ENCODE assay signal across 21 mouse cellular contexts in genomic region chr17:65774439-65774838, GRCm38 (mm10). TPM values are rescaled to one million over a fixed set of nuclear protein-coding genes. Genes with fewer than 3 reads are reported as not detected.
A peak's percentile ranks its signal among the peaks of the same experiment; 100 is the strongest.
DNase-seq lines count a peak whose midpoint lies in the region; ATAC-seq and TF ChIP-seq lines count a peak whose summit lies in the region.
"Had no signal": no experiment of that assay in that cellular context is flagged by ENCODE, and none has a peak within 500 bp of the region (broad histone marks: within the 10 kb centered on the region; RNA-seq: fewer than 3 reads in every experiment).

No protein-coding gene starts in this region.

- no peaks in the 10 kb centered on the region for H3K27me3 ChIP-seq in kidney, postnatal 0 days (ENCODE audit: insufficient read depth, low read length)
- peaks cover 3% of the 10 kb centered on the region; the same call in 1 of the 2 replicates for H3K27me3 ChIP-seq in kidney, embryonic 14.5 days (ENCODE audit: control insufficient read depth, insufficient read depth, low read length)
- H3K27me3 ChIP-seq in myocyte (ENCODE audit: control insufficient read depth, insufficient read depth, insufficient read length) = no peaks in the 10 kb centered on the region
- H3K27me3 ChIP-seq: embryonic facial prominence, embryonic 13.5 days; heart, embryonic 15.5 days had no signal

- peaks cover 12% of the 10 kb centered on the region for H3K4me1 ChIP-seq in kidney, postnatal 0 days (replicated peaks; ENCODE audit: insufficient read depth, low read length)
- peaks cover 4% of the 10 kb centered on the region; the same call in 1 of the 2 replicates for H3K4me1 ChIP-seq in kidney, embryonic 14.5 days (ENCODE audit: control insufficient read depth, insufficient read depth, low read length)

- H3K9ac ChIP-seq in kidney, postnatal 0 days (ENCODE audit: low read depth, low read length) = no peak overlapping the region
- no peak overlapping the region for H3K9ac ChIP-seq in kidney, embryonic 14.5 days (ENCODE audit: low read depth, low read length)
- H3K9ac ChIP-seq: embryonic facial prominence, embryonic 13.5 days; forebrain, postnatal 0 days; heart, embryonic 15.5 days; lung, embryonic 14.5 days had no signal

- peak; percentile 53 for ATAC-seq in kidney, postnatal 0 days (replicated peaks; ENCODE audit: low FRiP score, low read depth)
- no peak for ATAC-seq in kidney, embryonic 14.5 days (ENCODE audit: low FRiP score, low TSS enrichment)
- ATAC-seq: CD4-positive, CD25-positive, alpha-beta regulatory T cell, adult 4 months; forebrain, postnatal 0 days had no signal

- no peak for TF ChIP-seq POLR2A in myocyte (IDR thresholded peaks at IDR 0.05; ENCODE audit: insufficient read length, low read depth)

- DNase-seq in kidney, postnatal 0 days (ENCODE audit: low spot score) = no peak
- DNase-seq in 3T3-L1 (ENCODE audit: low read depth, low spot score) = peak; percentile 41
- peak; percentile 23 for DNase-seq in adrenal gland, postnatal 14 days
- DNase-seq in frontal cortex, postnatal 10 days (ENCODE audit: low spot score in 2 of 2) = no peak
- no peak for DNase-seq in c-Kit-positive CD71-positive TER-119-positive erythroid progenitor cells, embryonic 14.5 days (ENCODE audit: low spot score)
- DNase-seq: forebrain, postnatal 0 days; heart, adult 2 months; layer of hippocampus, postnatal 36 days; lung, embryonic 14.5 days; midbrain, embryonic 14.5 days; retina, postnatal 1 day; right cerebral cortex, postnatal 4 days; thymus, postnatal 4 days had no signal

- H3K4me3 ChIP-seq in kidney, postnatal 0 days (replicated peaks; ENCODE audit: low read depth, low read length) = no peak overlapping the region
- no peak overlapping the region for H3K4me3 ChIP-seq in kidney, embryonic 14.5 days (ENCODE audit: low read length)
- no peak overlapping the region for H3K4me3 ChIP-seq in myocyte
- H3K4me3 ChIP-seq: embryonic facial prominence, embryonic 13.5 days; heart, adult 2 months; heart, embryonic 15.5 days; hindbrain, embryonic 10.5 days had no signal

- H3ac ChIP-seq in myocyte (ENCODE audit: control insufficient read depth, insufficient read length) = no peak overlapping the region

- no peak overlapping the region for H3K4me2 ChIP-seq in kidney, postnatal 0 days (ENCODE audit: low read length)
- no peak overlapping the region for H3K4me2 ChIP-seq in kidney, embryonic 14.5 days (replicated peaks; ENCODE audit: low read depth, low read length)
- H3K4me2 ChIP-seq in myocyte (ENCODE audit: low read depth) = peak overlapping the region; percentile 71
- H3K4me2 ChIP-seq: embryonic facial prominence, embryonic 13.5 days; heart, embryonic 15.5 days; lung, embryonic 14.5 days had no signal

- peaks cover 27% of the 10 kb centered on the region for H3K79me2 ChIP-seq in myocyte (ENCODE audit: control insufficient read depth, insufficient read depth)

- H3K9me3 ChIP-seq in kidney, postnatal 0 days (replicated peaks; ENCODE audit: low read length) = no peaks in the 10 kb centered on the region
- no peaks in the 10 kb centered on the region for H3K9me3 ChIP-seq in kidney, embryonic 14.5 days (ENCODE audit: control insufficient read depth, low read length)
- H3K9me3 ChIP-seq: embryonic facial prominence, embryonic 13.5 days; G1E; heart, embryonic 15.5 days; hindbrain, embryonic 10.5 days had no signal

- no peaks in the 10 kb centered on the region for H3K36me3 ChIP-seq in kidney, postnatal 0 days (ENCODE audit: insufficient read depth, low read length)
- H3K36me3 ChIP-seq in kidney, embryonic 14.5 days (ENCODE audit: control insufficient read depth, insufficient read depth, low read length) = no peaks in the 10 kb centered on the region
- H3K36me3 ChIP-seq in myocyte (ENCODE audit: control insufficient read depth, insufficient read depth) = no peaks in the 10 kb centered on the region
- H3K36me3 ChIP-seq: embryonic facial prominence, embryonic 13.5 days; G1E; heart, embryonic 15.5 days; hindbrain, embryonic 10.5 days had no signal

- no peak overlapping the region for H3K27ac ChIP-seq in kidney, postnatal 0 days
- no peak overlapping the region for H3K27ac ChIP-seq in kidney, embryonic 14.5 days (ENCODE audit: low read depth, low read length)
- H3K27ac ChIP-seq: embryonic facial prominence, embryonic 13.5 days; heart, adult 2 months; heart, embryonic 15.5 days; hindbrain, embryonic 10.5 days; macrophage had no signal

- TF ChIP-seq CTCF in kidney, postnatal 0 days (IDR thresholded peaks at IDR 0.05; ENCODE audit: low read depth) = no peak

- WGBS in kidney, postnatal 0 days = 44% methylated on average over 7 of the region's 7 CpGs
- WGBS in kidney, embryonic 14.5 days = 52% methylated on average over 7 of the region's 7 CpGs

TF ChIP-seq in myocyte, 11 proteins besides CTCF, POLR2A, EP300 and RAD21:
- TF ChIP-seq USF1 (IDR thresholded peaks at IDR 0.05; ENCODE audit: low read depth) (no peak), MYOD1 (IDR thresholded peaks at IDR 0.05; ENCODE audit: control insufficient read depth in 1 of 3, insufficient read length in 2 of 3, low read depth in 2 of 3) (peak in 2 of 3 experiments; percentile 22 to 64)

RNA-seq across cellular contexts. Expression of gene Rab31, which starts 1.9 kb away (rescaled TPM):
- polyA plus RNA-seq in kidney, postnatal 0 days (2015; fragmentation: Nextera tagmentation; extraction: Ambion mirVana) = 30.0 and 34.6 TPM in 2 replicates
- 21.2 and 38.0 TPM in 2 replicates for polyA plus RNA-seq in kidney, embryonic 14.5 days (2014; fragmentation: Nextera tagmentation; extraction: Ambion mirVana)
- total RNA-seq in adrenal gland, postnatal 14 days (2021) = 30.0 and 33.0 TPM in 2 replicates
- 60.7 TPM for polyA plus RNA-seq in myocyte (2012; fragmentation: generic; extraction: Trizol)

RNA-seq across cellular contexts. Expression of gene Ppp4r1, which starts 7.9 kb away (rescaled TPM):
- 32.5 and 35.0 TPM in 2 replicates for polyA plus RNA-seq in kidney, postnatal 0 days (2015; fragmentation: Nextera tagmentation; extraction: Ambion mirVana)
- polyA plus RNA-seq in kidney, embryonic 14.5 days (2014; fragmentation: Nextera tagmentation; extraction: Ambion mirVana) = 37.4 and 53.5 TPM in 2 replicates
- total RNA-seq in adrenal gland, postnatal 14 days (2021) = 58.1 and 61.3 TPM in 2 replicates
- polyA plus RNA-seq in myocyte (2012; fragmentation: generic; extraction: Trizol) = 44.9 TPM

Comparison
In these comparisons a context has a peak if more than half of its experiments do, and no peak if none do; other contexts are left out.
1. DNase-seq: peak in 3T3-L1 (single experiment) and adrenal gland, postnatal 14 days (single experiment); none in kidney, postnatal 0 days (single experiment), frontal cortex, postnatal 10 days (0 of 2) and c-Kit-positive CD71-positive TER-119-positive erythroid progenitor cells, embryonic 14.5 days (single experiment).